Mouse (Mus musculus) thymus, adult 18-20 months (tissue): ENCODE results near the gene Gjc1.

Experiments
- DNase-seq, 2 experiments: peaks; one replicate each; pipeline ENCODE4 v3.0.0; 2022; ENCODE audit warnings: mixed read lengths in 2 of 2

Gene Gjc1

DNA sequence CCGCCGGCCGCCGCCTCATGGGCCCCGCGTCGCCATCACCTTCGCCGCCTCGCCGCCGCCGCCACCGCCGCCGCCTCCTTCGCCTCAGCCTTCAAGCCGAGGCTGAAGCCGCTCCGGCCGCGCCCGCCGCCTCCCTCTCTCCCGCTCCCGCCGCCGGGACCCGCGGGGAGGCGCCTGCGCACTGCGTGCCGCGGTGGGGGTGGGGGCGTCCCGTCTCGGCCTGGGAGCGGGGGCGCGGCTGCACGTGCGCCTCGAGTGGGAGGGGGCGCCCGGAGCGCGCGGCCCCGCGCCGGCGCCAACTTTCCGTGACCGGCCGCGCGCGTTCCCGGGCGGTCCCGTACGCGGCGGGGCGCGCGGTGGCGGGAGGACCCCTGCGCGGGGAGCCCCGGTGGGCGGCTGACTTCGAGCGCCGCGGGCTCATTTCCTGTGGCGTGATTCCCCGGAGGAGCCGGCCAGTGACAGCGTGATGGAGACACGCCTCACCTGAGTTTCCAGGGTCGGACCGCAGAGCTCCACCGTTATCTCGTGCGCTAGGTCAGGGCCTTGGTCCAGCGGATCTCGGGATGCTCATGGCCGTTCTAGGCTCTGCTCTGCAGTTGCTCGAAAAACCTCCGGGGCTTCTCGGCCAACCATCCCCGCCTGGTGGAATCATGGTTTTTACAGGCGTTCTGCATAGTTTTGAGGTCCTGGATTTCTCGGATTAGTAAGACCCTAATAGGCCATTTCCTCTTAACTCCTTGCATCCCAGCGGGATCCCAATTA lies at the start of gene Gjc1:
Gjc1 (minus strand) TSS at position 680 of the 762 bp plus-strand sequence.
- no peak for DNase-seq

DNA sequence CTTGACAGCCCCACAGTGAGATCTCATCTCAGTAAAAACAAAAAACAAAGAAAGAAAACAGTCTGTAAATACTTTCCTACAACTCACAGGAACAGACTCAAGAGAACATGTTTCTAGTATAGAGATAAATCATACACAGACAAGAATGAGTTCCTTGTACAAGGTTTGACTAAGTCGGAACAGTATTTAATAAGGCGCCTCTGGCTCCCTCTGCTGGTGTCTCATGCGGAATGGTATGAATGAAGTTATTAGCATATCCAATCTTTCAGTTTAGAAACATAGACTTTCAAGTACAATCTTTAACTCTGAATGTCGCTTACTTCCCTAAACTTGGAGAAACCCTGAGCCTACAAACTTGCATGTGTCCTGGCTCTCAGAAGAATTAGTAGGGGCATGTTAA lies 44.8 kb upstream of the Gjc1 start:
- no peak for DNase-seq

DNA sequence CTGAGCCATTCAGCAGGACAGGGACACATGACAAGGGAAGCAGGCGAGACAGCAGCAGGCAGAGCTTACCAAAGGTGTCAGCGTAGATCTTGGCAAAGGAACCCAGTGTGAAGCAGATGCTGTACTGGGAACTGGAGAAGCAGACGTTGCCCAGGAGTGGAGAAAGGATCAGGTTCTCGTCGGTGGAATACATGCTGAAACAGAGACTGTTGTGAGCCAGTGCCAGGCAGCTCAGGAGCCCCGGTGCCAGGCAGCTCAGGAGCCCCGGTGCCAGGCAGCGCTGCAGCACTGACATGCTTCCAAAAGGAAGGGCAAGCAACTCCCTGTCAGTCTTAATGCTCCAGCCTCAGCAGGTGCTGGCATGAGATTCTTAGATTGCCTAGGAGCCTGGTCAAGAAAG lies 40.4 kb upstream of the Gjc1 start:
- DNase-seq: no peak

DNA sequence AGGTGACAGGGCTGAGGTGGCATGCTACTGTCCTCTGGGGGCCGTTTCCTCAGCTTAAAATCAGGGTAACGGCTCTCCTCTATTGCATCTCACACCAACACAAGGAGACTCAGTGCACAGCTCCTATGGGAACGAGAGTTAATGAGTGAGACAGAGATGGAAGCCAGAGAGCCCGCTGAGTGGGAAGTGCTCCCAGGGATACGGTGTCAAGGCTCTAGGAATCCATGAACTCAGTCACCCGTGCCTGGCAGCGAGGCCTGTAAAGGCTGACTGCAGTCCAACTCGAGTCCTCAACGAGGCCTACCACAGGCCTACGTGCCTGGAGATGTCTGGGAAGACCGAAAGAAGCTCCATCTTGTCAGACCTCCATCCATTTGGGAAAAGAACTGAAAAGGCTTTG lies 39.5 kb upstream of the Gjc1 start:
- no peak for DNase-seq

DNA sequence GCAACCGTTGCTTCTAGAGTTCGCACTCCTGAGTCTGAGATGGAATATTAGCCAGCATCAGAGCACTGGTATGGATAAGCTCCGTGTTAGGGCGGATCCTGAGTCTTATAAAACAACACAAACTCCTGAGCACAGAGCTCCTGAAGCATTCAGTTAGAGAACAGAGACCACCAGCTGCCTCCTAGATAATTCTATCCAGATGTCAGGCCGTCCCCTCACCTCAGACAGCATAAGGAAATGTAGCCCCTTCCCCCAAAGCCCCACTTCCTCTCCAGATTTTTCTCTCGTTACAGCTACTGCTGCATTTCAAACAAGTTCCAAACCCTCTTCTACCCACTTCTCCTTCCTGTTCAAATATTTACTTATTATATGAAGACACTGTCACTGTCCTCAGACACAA lies 36.4 kb upstream of the Gjc1 start:
- DNase-seq: no peak

DNA sequence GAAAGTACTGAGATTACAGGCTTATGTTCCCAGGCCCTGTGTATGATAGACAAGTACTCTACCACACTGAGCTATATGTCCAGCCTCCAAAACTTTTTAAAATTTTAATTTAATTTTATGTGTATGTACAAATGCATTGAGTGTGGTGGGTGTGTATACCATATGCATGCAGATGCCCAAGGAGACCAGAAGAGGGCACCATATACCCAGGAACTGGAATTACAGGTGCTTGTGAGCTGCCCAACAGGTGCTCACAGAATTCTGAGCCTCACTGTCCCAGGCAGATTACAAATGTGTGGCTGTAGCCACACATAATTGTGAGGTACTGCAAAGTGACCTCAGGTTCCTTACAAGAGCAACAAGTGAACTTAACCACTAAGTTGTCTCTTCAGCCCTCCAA lies 34.3 kb upstream of the Gjc1 start:
- no peak for DNase-seq

DNA sequence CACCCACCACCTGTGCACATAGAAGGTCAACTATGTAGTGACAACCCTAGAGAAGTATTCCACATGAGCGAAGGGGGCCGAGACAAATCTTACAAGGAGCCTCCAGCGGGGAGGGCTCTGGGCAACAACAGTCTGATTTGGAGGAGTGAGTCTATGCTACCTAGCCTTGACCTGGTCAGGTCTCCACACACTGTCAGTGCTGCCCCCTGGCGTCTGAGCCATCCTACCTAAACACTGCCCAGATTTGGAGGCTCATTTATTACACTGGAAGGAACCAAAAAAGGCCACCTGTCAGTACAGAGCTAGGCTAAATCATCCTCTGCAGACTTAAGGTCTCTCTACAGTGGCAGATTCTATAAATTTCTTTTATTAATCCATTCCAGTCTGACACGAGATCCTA lies 32.4 kb upstream of the Gjc1 start:
- DNase-seq: peak in 1 of 2 experiments; percentile 10

DNA sequence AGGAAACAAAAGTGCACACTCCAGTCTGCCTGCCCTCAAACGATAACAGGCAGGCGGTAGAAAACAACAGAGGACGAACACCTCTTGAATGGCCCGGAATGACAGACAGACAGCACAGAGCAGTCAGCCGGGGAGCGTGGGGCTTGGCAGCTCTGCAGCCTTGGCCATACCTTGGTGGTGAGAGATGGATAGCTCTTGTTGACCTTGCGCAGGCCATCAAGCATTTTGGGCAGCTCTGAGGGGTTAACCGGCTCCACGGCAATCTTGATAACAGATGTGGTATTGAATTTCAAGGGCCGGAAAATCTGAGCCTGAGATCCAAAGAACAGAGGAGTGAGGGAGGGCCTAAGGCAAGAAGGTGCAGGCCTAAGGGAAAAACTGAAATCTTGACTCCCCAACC lies 26.4 kb upstream of the Gjc1 start:
- no peak for DNase-seq

DNA sequence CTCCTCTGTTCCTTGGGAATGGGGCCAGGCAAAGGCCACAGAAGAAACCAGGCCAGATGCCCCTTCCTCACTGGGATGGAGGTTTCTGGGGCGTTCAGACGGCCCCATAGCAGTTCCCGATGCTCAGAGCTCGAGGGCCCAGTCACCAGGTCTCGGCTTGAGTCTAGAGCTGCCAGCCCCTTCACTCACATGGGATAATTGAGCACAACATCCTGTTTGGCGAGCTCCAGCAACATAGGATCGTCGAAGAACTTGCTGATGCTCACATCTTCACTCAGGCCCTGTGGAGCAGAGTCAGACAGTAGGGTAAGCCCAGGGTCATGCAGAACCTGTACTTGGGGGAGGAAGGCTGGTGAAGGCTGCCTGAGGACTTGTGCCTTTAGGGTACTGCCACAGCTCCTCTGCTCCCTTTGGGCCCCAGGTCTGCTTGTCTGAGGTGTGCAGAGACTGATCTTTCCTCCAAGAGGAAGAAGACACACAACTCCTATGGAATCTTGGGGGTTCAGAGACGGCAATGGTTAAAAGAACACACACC lies 19.2 kb upstream of the Gjc1 start:
- no peak for DNase-seq

DNA sequence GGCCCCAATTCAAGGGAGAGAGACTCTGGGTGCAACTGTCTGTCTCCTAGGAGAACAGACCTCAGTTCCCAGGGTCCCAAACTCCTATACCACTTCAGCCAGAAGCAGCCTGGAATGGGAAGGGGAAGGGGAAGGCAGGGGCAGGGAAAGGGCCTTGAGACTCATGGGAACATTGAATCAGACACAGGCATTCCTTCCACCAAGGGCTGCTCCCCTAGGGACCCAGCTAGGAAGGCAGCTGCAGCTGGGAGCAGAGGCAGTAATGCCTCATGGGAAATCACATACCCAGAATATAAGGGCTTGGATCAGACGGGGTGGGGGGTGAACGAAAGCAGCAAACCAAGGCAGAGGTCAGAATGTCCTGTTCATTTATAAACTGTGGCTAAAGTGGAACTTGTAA lies 18.6 kb upstream of the Gjc1 start:
- DNase-seq: no peak

DNA sequence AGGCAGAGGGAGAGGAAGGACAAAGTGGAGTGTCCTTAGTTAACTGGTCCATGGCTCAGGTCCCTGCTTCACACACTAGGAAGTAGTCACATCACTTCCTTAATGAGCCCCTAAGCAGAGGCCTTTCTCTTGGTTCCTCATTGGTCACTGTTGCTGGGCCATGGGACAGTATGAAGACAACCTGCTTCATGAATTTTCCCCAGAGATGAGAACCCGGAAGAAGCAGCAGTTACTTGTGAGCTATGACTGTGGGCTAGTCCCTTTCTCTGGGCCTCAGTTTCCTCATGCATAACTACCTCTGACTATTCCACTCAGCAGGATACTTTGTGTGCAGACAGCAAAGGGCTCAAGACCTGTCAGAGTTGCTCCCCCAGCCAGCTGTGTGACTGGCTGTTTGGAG lies 17.9 kb upstream of the Gjc1 start:
- no peak for DNase-seq

DNA sequence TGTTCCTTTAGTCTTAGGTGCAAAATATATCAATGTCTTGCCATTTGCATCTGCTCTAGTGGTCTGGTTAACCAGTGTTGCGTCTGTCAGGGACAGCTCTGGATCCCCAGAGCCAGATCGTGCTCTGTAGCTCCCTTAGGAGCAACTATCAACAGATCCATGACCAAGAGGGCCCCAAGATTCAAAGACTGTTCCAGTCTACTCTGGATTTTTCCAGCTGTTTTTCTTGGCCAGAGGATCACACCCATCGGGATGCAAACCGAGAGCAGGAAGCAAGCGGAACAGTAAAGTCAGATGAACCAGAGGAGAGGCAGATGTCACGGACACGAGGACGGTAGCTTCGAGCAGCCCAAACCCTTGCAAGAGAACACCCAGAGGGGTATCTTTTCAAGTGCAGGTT lies 16.6 kb upstream of the Gjc1 start:
- no peak for DNase-seq

DNA sequence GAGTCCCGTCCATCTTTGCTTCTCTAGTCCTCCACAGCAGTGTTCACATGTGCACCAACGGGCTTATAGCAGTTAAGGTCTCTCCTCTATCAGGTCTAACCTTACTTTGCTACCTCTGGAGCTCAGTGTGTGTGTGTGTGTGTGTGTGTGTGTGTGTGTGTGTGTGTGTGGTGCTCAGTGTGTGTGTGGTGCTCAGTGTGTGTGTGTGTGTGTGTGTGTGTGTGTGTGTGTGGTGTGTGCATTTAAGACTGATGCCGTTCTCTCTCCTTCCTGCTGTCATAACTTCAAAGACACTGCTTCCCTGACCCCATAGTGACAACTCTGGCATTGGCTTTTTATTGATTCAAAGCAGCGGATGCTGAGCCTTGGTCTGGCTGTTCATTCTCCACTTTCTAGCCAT lies 16.0 kb upstream of the Gjc1 start, which contains the start of gene Higd1b:
Higd1b (plus strand) TSS at position 301 of the 400 bp plus-strand sequence.
- DNase-seq: no peak

DNA sequence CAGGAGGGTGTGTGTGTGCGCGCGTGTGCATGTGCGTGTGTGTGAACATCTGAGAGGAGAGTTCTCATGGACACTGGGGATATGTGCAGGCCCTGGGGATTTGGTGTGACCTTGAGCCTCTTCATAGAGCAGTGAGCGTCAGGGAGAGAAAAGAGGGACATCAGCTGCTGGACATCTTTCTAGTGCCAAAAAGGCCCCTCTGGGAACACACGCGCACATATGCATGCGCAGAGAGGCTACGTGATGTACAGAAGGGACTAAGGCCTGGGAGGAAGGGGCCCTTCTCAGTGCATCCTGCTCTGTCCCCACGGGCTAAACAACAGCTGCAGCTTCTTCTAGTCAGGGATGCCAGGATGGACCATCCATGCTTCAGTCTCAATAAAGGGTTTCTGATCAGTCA lies 14.7 kb upstream of the Gjc1 start:
- no peak for DNase-seq

DNA sequence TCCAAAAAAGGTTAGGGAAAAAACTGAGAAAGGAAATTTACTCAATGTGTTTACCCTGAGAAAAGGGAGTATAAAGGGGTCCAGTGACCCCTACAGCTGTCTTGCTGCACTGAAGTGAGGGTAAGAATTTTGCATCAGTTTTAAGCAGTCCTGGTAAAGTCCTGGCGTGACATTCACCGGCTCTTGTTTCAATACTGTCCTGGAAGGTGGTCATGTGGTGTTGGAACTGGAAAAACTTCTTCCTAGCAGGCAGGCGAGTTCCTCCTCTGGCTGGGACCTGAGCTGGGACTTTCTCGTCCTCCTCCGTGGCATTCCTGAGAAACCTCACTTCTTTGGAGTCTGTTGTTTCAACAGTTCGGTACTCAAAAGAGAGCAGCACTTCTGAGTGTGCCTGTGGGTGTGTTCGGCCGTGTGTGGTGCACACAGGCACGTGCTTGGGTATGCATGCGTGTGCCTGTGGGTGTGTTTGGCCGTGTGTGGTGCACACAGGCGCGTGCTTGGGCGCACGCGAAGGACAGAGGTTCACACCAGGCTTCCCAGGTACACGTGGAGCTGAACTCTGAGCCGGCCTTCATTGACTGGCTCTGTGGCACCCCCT lies 13.3 kb upstream of the Gjc1 start:
- no peak for DNase-seq

DNA sequence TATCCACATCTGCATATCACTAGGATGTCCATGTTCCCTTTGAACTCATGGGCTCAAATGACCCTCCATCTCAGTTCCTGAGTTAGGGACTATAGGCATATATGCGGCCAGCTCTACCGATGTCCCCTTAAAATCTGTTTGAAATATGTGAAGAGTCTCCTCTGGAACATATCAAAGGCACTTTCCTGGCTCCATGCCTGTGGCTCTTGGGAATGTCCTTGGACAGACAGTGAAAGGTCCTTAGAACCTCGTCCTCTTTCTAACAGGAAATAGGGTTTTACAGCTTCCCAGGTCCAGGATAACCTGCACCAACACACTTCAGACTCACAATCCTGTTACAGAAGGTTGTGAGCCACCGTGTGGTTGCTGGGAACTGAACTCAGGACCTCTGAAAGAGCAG lies 10.8 kb upstream of the Gjc1 start:
- DNase-seq: no peak

DNA sequence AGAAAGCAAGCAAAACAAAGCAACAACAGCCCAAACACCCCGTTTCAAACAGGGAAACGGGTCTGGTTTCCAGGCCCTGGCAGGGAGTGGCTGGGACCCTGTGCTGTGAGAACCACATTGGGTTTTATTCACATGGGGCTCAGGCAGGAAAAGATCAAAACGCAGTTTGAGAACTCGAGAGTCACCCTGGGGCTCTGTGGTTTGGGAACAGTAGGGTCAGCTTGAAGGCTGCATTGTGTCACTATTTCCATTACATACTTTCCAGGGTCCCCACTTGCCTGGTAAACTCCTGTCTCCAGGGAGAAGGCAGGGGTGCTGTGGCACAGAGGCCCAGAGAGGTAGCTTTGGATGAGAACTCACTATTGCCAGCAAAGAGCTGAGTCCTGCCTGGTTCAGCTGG lies 7.6 kb upstream of the Gjc1 start:
- no peak for DNase-seq

DNA sequence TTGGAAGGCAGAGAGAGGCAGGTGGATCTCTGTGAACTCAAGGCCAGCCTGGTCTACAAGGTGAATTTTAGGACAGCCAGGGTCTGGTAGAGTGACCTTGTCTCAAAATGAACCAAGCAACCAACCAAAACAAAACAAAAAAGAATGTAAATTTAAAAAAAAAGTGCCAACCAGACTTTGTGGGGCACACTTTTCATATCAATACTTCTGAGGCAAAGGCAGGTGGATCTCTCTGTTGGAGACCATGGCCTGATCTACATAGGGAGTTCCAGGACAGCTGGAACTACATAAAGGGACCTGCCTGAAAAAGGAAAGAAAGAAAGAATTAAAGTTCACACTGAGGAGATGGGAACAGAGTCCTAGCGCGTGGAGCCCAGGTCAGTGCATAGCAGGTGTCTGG lies 7.0 kb upstream of the Gjc1 start:
- no peak for DNase-seq

DNA sequence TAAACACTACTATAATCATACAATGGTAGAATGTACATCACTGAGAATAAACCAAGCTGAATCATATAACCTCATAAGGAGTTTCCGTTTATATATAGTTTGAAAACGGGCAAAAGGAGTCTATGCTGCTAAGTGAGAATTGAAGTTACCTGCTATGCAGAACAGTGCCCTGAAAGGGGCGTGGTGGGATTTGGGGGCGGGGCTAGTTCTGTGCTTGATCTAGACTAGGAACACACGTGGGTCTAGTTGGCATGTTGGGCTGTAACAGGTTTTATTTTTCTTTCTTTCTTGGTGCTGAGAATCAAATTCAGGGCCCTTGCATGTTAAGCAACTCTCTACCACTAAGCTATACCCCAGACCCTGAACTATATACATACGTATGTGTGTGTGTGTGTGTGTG lies 1.7 kb upstream of the Gjc1 start:
- DNase-seq: no peak

DNA sequence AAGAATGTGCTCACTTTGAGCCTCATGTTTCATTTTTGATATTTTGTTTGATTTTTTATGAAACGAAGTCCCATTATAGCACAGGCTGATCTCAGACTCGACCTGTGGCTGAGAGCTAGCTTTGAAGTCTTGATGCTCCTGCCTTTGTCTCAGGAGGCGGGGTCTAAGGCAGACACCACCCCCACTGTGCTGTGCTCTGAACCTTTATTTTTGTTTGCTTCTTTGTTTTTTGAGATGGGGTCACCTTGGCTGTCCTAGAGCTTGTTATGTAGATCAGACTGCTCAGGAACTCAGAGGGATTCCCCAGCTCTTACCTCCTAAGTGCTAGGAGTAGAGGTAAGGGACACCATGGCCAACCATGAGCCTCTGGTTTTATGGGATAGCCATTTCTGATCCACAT lies 932 bp upstream of the Gjc1 start:
- DNase-seq: no peak

DNA sequence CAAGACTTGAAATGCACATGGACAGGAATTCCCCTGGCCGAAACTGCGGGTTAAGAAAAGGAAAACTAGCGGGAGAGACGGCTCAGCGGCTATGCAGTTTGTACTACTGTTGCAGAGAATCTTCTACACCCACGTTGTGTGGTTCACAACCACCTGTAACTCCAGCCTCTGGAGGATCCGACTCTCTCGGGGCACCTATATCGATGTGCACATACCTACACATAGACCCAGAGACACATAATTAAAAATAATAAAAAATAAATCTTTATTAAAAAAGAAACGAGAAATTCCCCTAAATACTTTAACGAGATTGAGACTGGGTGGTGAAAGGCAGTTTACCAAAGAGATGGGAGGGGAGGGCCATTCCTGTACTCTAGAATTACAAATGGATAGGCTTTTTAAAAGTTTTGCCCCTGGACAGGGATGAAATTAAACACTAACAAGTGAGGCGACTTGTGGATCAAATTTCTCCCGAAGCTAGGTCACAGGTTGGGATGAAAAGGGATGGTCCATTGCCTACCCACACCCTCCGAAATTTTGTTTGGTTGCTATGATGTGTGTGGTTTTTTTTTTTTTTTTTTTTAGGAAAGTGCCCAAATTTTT lies 384 bp upstream of the Gjc1 start:
- no peak for DNase-seq

DNA sequence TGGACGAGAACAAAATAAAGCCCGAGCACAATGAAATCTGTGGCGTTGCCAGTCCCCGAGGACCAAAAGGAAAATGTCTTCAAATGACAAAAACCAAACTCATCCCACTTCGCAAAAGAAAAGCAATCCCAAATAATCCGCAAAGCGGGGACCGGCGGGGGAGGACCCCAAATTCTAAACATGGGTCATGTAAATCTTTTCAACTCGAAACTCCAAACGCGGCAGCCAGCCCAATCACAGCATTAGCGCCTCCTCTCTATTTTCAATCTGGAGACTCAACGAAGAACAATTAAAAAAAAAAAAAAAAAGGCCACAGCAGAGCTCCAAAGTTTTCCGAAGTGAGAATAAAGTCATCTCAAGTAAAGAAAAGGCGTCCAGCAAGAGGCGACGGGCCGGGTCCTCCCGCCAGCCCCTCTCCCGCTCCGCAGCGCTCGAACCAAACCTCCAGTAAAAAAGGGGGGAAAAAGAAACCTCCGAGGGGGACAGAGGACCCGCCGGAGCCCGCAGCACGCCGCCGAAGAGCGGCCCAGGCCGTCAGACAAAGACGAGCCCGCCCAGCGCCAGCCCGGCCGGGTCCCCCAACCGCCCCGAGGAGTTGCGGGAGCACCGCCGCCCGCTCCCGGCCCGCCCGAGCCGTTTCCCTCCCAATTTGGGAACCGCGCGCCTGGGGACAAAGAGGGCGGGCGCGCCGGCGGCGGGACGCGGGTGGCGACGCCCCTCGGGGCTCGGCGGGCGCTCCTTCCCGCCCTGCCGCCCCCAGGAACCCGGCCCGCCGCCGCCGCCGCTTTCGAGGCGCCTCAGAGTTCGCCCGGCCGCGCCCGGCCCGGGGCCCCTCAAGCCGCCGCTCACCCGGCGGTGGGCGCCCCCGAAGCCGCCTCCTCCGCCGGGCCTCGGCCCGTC lies 1.1 kb downstream of the Gjc1 start:
- DNase-seq: no peak

DNA sequence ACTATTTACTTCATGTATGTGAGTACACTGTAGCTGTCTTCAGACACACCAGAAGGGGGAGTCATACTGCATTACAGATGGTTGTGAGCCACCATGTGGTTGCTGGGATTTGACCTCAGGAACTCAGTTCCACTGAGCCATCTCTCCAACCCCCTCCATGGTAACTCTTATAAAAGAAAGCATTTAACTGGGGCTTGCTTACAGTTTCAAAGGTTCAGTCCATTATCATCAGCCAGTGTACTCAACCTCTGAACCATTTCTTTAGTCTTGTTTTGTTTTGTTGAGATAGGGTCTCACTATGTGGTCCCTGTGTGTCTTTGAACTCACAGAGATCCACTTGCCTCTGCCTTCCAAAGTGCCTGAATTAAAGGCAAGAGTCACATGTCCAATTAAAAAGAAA lies 4.6 kb downstream of the Gjc1 start:
- no peak for DNase-seq
